Mouse (Mus musculus) kidney, embryonic 15.5 days (tissue): ENCODE measurements at regions not wholly inside any gene's neighbourhood (a gene's known extent, or its start where the extent isn't known, plus 50 kb on each side); places are given as distances from the start of the nearest gene placed in this dataset.

Source experiments
- ATAC-seq: fragments of 200-750 bp; cut with Nextera tagmentation; replicated peaks from 2 replicates; pipeline ENCODE4 v1.8.0; 2017; ENCODE audit warnings: moderate TSS enrichment; ENCODE audit not compliant: low FRiP score
- H3K27ac ChIP-seq: fragments of 300-500 bp; sonication (generic); 2 replicates; pipeline ENCODE4 v1.5.1; 2015; ENCODE audit warnings: mild to moderate bottlenecking, inconsistent platforms
- H3K27me3 ChIP-seq: fragments of 300-500 bp; sonication (generic); 2 replicates; pipeline ENCODE4 v1.6.1; 2015; ENCODE audit warnings: inconsistent platforms
- H3K36me3 ChIP-seq: fragments of 300-500 bp; sonication (generic); 2 replicates; pipeline ENCODE4 v1.6.1; 2015; ENCODE audit warnings: inconsistent platforms
- H3K4me1 ChIP-seq: fragments of 300-500 bp; sonication (generic); 2 replicates; pipeline ENCODE4 v1.6.1; 2015; ENCODE audit warnings: inconsistent platforms
- H3K4me2 ChIP-seq: fragments of 300-500 bp; sonication (generic); 2 replicates; pipeline ENCODE4 v1.6.1; 2015; ENCODE audit warnings: moderate library complexity, mild to moderate bottlenecking, inconsistent platforms
- H3K4me3 ChIP-seq: fragments of 300-500 bp; sonication (generic); replicated peaks from 2 replicates; pipeline ENCODE4 v1.5.1; 2015; ENCODE audit warnings: mild to moderate bottlenecking, inconsistent platforms
- H3K9ac ChIP-seq: fragments of 300-500 bp; sonication (generic); 2 replicates; pipeline ENCODE4 v1.6.1; 2015; ENCODE audit warnings: mild to moderate bottlenecking, inconsistent platforms
- H3K9me3 ChIP-seq: fragments of 300-500 bp; sonication (generic); replicated peaks from 2 replicates; pipeline ENCODE4 v1.6.1; 2016; ENCODE audit warnings: inconsistent platforms
- WGBS: fragments of 180-500 bp; shearing (Covaris S2); methylation state at CpG from one replicate; pipeline ENCODE4 v1.1.7; 2015; ENCODE audit warnings: mixed read lengths; 5-methylcytosine and 5-hydroxymethylcytosine counted together

DNA sequence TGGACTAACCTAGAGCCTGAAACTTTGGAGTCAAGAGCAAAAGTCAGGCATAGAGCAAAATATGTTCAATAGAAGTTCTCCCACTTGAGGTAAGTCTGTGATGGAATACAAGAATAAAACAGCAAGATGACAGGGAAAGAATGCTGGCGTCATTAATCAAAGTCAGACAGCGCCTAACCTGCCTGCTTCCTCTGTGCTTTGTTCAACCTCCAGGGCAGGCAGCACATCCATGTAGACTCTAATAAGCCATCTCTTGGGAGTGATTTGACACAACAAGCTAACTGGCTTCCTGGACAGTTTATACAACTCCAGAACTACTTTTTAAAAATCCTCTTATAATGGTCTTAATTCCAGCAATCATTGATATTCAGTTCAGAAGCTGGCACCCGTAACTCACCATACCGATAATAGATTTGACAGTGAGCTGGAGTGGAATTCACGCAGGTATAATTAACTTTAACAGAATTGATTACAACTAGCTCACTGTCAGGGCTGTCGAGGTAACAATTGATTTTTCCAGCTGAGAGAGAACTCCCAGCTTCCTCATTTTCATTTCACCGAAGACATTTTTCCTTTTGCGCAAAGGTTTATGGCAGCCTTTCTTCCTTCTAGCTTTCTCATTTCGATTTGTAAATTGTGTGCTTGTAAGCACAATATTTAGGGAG lies 462.6 kb downstream of the Tmem135 start:
- no peaks in the 10 kb centered on the region for H3K36me3 ChIP-seq
- no peak overlapping the region for H3K4me2 ChIP-seq
- 87% methylated on average over 9 of the region's 9 CpGs for WGBS
- no peak for ATAC-seq
- no peaks in the 10 kb centered on the region for H3K27me3 ChIP-seq
- no peaks in the 10 kb centered on the region for H3K9me3 ChIP-seq
- H3K4me1 ChIP-seq, result no peaks in the 10 kb centered on the region
- no peak overlapping the region for H3K9ac ChIP-seq
- no peak overlapping the region for H3K27ac ChIP-seq
- no peak overlapping the region for H3K4me3 ChIP-seq

DNA sequence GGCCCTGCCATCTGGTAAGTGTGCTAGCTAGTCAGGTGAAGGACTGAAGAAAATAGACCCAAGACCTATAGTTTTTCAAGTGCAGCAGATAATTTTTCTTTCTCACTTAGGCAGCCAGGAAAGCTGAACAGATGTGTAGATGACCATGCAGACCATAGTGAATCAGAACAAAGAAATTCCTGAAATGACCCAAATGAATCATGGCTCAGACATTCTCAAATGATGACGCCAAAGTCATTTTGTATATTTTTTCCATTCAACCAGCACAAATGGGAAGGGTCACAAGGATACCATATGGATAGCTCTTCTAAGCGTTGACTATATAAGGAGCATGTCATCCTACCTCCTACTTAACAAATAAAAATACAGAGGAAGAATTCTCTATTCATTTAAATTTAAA lies 463.8 kb downstream of the Tmem135 start:
- no peak overlapping the region for H3K27ac ChIP-seq
- 82% methylated on average over 2 of the region's 2 CpGs for WGBS
- no peaks in the 10 kb centered on the region for H3K36me3 ChIP-seq
- H3K4me1 ChIP-seq, result no peaks in the 10 kb centered on the region
- H3K4me3 ChIP-seq, result no peak overlapping the region
- no peak overlapping the region for H3K4me2 ChIP-seq
- no peaks in the 10 kb centered on the region for H3K9me3 ChIP-seq
- no peak overlapping the region for H3K9ac ChIP-seq
- no peaks in the 10 kb centered on the region for H3K27me3 ChIP-seq
- ATAC-seq, result no peak

DNA sequence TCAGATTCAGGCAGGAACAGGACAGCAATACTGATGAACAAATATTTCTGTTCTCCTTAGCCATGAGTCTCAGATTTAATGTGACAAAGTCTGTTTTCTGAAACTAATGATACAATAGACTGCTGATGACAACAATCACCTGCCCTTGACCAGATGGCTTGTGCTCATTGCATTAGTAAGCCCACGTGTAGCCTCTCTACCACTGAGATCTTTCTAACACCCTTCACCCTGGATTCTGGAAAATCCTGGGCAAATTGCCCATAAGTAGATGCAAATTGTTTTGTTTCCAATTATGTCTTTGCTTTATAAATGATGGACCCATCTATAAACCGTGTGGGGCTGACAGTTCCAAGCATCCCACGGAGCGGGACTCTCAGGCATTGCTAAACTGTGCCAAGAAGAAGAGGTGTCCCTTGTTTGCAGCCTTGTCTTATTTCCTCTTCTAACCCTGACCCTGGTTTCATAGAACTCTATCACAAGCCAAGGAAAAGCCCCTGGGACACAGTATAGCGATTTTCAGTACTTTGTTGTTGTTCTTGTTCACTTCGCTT lies 475.7 kb downstream of the Tmem135 start:
- H3K4me3 ChIP-seq, result no peak overlapping the region
- no peaks in the 10 kb centered on the region for H3K9me3 ChIP-seq
- 64% methylated on average over 6 of the region's 6 CpGs for WGBS
- H3K4me2 ChIP-seq, result no peak overlapping the region
- H3K36me3 ChIP-seq, result no peaks in the 10 kb centered on the region
- H3K27me3 ChIP-seq, result no peaks in the 10 kb centered on the region
- ATAC-seq, result no peak
- H3K4me1 ChIP-seq, result no peaks in the 10 kb centered on the region
- no peak overlapping the region for H3K27ac ChIP-seq
- H3K9ac ChIP-seq, result no peak overlapping the region
